Mouse (Mus musculus): Measurements from ENCODE around the gene Kcnn4.

GRCm38 (mm10) chr7:24357899-24358298 is 12.2 kb upstream of the Kcnn4 start:
- TF ChIP-seq CTCF (IDR thresholded peaks at IDR 0.05; ENCODE audit: borderline replicate concordance, insufficient read depth, low read length) (peak; percentile 34; the same call in 1 of the 2 replicates), POLR2A (IDR thresholded peaks at IDR 0.05; ENCODE audit: low read depth, low read length) (no peak)

Measured in embryonic fibroblast, embryonic 13.5 days (primary cell).